Mouse (Mus musculus): Measurements from ENCODE around the gene Bax. TPM values are rescaled to one million over a fixed set of nuclear protein-coding genes. Genes with fewer than 3 reads are reported as not detected.

Bax gene
- polyA plus RNA-seq, 1 experiment from 2014 or later: 271 TPM

DNA sequence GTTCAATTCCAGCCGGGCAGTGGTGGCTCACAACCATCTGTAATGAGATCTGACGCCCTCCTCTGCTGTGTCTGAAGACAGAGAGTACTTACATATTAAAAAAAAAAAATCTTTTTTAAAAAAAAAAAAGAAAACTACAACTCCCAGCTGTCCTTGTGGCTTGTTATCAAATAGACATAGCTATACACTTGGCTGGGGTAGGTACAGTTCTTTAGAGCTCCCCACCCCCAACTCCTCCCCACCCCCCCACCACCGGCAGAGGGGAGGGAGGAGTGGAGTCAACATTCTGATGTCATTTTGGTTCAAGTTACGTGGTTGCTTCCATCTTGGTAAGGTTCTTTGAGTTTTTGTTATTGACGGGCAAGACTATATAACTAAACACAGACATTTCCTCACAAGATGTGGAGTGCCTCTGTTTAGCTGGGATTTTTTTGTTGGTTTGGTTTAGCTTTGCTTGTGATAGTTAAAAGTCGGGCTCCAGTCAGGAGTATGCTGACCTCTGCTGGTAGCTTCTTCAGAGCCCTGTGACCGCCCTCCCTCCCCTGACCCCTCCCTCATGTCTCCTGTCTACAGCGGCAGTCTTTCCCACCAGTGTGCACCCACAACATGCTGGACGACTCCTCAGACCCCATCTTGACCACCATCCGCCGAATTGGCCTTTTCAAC lies 19.2 kb downstream of the Bax start:
- Histone ChIP-seq H3K4me1 (replicated peaks) (no peaks in the 10 kb centered on the region), H3K9ac (no peak overlapping the region), H3K4me2 (no peak overlapping the region), H3K4me3 (no peak overlapping the region), H3K9me3 (no peaks in the 10 kb centered on the region), H3K36me3 (peaks cover 65% of the 10 kb centered on the region), H3K27ac (no peak overlapping the region), H3K27me3 (no peaks in the 10 kb centered on the region)
- WGBS: 33% methylated on average over 11 of the region's 11 CpGs
- ATAC-seq (ENCODE audit: low FRiP score): no peak

GRCm38 (mm10) chr7:45446589-45446988 lies 20.1 kb downstream of the Bax start:
- H3K4me2 ChIP-seq: no peak overlapping the region
- H3K36me3 ChIP-seq: peaks cover 64% of the 10 kb centered on the region
- no peaks in the 10 kb centered on the region for H3K4me1 ChIP-seq (replicated peaks)
- H3K9me3 ChIP-seq: no peaks in the 10 kb centered on the region
- no peak for ATAC-seq (ENCODE audit: low FRiP score)
- H3K27me3 ChIP-seq: no peaks in the 10 kb centered on the region
- no peak overlapping the region for H3K27ac ChIP-seq
- no peak overlapping the region for H3K9ac ChIP-seq
- H3K4me3 ChIP-seq: no peak overlapping the region

GRCm38 (mm10) chr7:45443526-45444420 lies 22.9 kb downstream of the Bax start:
- Histone ChIP-seq H3K4me3 (no peak overlapping the region), H3K4me2 (no peak overlapping the region), H3K36me3 (peaks cover 73% of the 10 kb centered on the region), H3K4me1 (replicated peaks) (no peaks in the 10 kb centered on the region), H3K27ac (no peak overlapping the region), H3K27me3 (no peaks in the 10 kb centered on the region), H3K9me3 (no peaks in the 10 kb centered on the region), H3K9ac (no peak overlapping the region)
- WGBS: 91% methylated on average over 22 of the region's 22 CpGs
- no peak for ATAC-seq (ENCODE audit: low FRiP score)

DNA sequence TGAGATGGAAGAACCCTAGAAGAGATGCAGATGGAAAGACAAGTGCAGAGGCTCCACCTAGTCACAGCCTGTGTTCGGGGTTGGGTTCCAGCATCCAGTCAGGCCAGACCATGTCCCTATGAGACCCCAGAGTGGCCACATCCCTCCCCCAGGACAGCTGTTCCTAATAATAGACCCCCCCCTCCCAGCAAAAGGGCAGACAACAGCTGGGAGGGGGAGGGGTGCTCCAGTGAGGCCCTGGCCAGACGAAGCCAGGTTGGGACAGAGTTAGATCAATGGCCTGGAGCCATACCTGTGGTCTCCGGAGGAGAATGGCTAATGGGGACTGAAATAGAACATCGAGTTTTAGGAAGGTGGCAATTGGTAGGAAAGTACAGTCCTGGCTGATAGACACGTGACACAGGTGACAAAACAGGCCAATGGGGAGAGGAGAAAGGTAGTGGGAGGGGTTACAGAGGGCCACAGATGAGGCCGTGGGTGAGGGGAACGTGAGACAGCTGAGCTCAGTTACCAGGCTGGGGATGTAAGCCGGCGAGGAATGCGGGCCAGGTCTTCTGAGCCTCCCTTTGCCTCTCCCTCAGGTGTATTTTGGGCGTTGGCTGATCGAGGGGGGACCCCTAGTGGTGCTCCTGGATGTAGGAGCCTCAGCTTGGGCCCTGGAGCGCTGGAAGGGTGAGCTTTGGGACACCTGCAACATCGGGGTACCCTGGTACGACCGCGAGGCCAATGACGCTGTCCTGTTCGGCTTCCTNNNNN lies 29.0 kb downstream of the Bax start, which contains the start of gene Ruvbl2:
Ruvbl2 (minus strand) TSS at position 576 of the 756 bp plus-strand sequence.
- Histone ChIP-seq H3K4me3 (peak within 1 kb of the TSS; percentile 7; the same call in 1 of the 2 replicates), H3K9ac (peak within 1 kb of the TSS; percentile 35; the same call in 1 of the 2 replicates), H3K4me2 (peak within 1 kb of the TSS; percentile 13; the same call in 1 of the 2 replicates), H3K4me1 (replicated peaks) (peaks cover 44% of the 10 kb centered on the region), H3K27me3 (no peaks in the 10 kb centered on the region), H3K9me3 (no peaks in the 10 kb centered on the region), H3K36me3 (peaks cover 30% of the 10 kb centered on the region), H3K27ac (no peak within 1 kb of the TSS)
- ATAC-seq (ENCODE audit: low FRiP score): no peak
- WGBS: 25% methylated on average over 19 of the region's 19 CpGs

- Histone ChIP-seq H3K9me3 (no peaks in the 10 kb centered on the region), H3K27me3 (no peaks in the 10 kb centered on the region), H3K4me1 (replicated peaks) (peaks cover 50% of the 10 kb centered on the region), H3K36me3 (peaks cover 24% of the 10 kb centered on the region), H3K4me2 (no peak overlapping the region), H3K4me3 (no peak overlapping the region), H3K27ac (no peak overlapping the region), H3K9ac (no peak overlapping the region)
- WGBS: 34% methylated on average over 6 of the region's 6 CpGs
- ATAC-seq (ENCODE audit: low FRiP score): no peak
These were observed 29.7 kb downstream of the Bax start for GRCm38 (mm10) chr7:45437046-45437445.

- Histone ChIP-seq H3K27ac (no peak overlapping the region), H3K9ac (0 out of 2 replicates have a peak overlapping the region, but pooled peaks have one; percentile 79), H3K4me1 (replicated peaks) (peaks cover 54% of the 10 kb centered on the region), H3K4me2 (peak overlapping the region; percentile 69; the same call in 1 of the 2 replicates), H3K9me3 (no peaks in the 10 kb centered on the region), H3K36me3 (peaks cover 26% of the 10 kb centered on the region), H3K27me3 (no peaks in the 10 kb centered on the region), H3K4me3 (no peak overlapping the region)
- 92% methylated on average over 5 of the region's 5 CpGs for WGBS
- ATAC-seq (ENCODE audit: low FRiP score): no peak
These were observed 30.3 kb downstream of the Bax start for GRCm38 (mm10) chr7:45436444-45436843.

DNA sequence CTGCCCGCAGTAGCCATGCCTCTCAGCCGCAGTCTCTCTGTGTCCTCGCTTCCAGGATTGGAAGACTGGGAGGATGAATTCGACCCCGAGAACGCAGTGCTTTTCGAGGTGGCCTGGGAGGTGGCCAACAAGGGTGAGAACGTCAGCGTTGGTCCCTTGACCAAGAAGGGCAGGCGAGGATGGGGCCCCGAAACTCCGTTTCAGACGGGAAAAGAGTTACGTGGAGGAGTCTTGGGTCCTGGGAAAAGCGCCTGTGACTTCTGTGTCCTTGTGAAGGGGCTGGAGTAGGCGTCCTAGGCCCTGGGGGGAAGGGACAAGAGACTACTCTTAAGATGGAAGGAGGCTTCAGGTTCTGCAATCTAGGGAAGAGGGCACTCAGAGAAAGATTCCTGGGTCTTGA lies 31.7 kb downstream of the Bax start:
- peak overlapping the region; percentile 56 for H3K27ac ChIP-seq
- peaks cover 56% of the 10 kb centered on the region for H3K4me1 ChIP-seq (replicated peaks)
- WGBS: 3% methylated on average over 16 of the region's 16 CpGs
- peak; percentile 26 for ATAC-seq (ENCODE audit: low FRiP score)
- no peaks in the 10 kb centered on the region for H3K27me3 ChIP-seq
- peak overlapping the region; percentile 69 for H3K4me2 ChIP-seq
- H3K36me3 ChIP-seq: peaks cover 29% of the 10 kb centered on the region
- H3K9me3 ChIP-seq: no peaks in the 10 kb centered on the region
- H3K9ac ChIP-seq: peak overlapping the region; percentile 79
- H3K4me3 ChIP-seq: peak overlapping the region; percentile 75

DNA sequence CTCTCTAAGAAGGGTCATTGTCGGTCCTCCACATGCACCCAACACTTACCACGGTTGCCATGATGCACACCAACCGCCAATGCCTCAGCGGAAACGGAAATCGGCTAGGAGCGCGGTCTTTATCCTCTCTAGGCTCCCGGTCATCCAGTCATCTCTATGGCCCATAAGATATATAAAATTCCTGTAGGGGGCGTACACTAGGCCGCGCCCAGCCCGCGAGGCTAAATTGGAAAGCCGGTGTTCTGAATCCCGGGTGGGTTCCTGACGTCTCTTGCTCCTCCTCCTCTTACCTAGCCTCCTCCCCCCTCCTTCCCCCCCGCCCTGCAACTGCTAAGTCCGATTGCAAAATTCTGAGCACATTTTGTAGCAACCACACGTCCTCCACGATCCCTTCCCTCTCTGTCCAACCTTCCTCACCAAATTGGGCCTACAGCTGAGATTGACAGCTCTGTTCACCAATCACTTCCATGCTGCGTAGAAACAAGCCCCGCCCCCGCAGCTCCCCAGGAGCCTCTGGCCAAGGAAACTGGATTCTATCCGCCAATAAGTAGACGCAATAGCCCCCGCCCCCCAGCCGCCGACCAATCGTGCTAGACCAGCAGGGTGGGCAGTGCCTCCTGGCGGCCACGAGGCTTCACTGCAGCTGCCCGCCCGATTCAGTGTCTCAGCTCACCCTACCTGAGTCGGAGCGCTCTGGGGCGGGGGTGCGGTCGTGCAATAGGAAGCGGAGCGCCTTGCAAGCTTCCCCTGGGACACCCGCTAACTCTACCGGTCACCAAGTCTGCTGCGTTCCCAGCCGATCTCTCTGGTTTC lies 32.3 kb downstream of the Bax start, which contains the start of gene Gys1:
Gys1 (plus strand) TSS at position 642 of the 813 bp plus-strand sequence.
- Histone ChIP-seq H3K27ac (peak within 1 kb of the TSS; percentile 90), H3K4me3 (peak within 1 kb of the TSS; percentile 75), H3K27me3 (no peaks in the 10 kb centered on the region), H3K9me3 (no peaks in the 10 kb centered on the region), H3K9ac (peak within 1 kb of the TSS; percentile 89), H3K4me2 (peak within 1 kb of the TSS; percentile 97), H3K4me1 (replicated peaks) (peaks cover 56% of the 10 kb centered on the region), H3K36me3 (peaks cover 29% of the 10 kb centered on the region)
- ATAC-seq (ENCODE audit: low FRiP score): peak; percentile 97
- under 1% methylated on average over 45 of the region's 45 CpGs for WGBS

- peak overlapping the region; percentile 90 for H3K27ac ChIP-seq
- no peaks in the 10 kb centered on the region for H3K9me3 ChIP-seq
- peaks cover 56% of the 10 kb centered on the region for H3K4me1 ChIP-seq (replicated peaks)
- peak overlapping the region; percentile 89 for H3K9ac ChIP-seq
- peaks cover 32% of the 10 kb centered on the region for H3K36me3 ChIP-seq
- peak overlapping the region; percentile 75 for H3K4me3 ChIP-seq
- WGBS: under 1% methylated on average over 7 of the region's 7 CpGs
- H3K4me2 ChIP-seq: peak overlapping the region; percentile 97
- no peak for ATAC-seq (ENCODE audit: low FRiP score)
- H3K27me3 ChIP-seq: no peaks in the 10 kb centered on the region
These were observed 32.9 kb downstream of the Bax start for GRCm38 (mm10) chr7:45433835-45434202.

- ATAC-seq (ENCODE audit: low FRiP score): no peak
- Histone ChIP-seq H3K4me3 (no peak overlapping the region), H3K36me3 (peaks cover 98% of the 10 kb centered on the region), H3K4me1 (replicated peaks) (0 out of 2 replicates have a peak, but pooled peaks cover 3% of the 10 kb centered on the region), H3K27ac (no peak overlapping the region), H3K9ac (no peak overlapping the region), H3K4me2 (no peak overlapping the region), H3K9me3 (no peaks in the 10 kb centered on the region), H3K27me3 (peaks cover 8% of the 10 kb centered on the region)
- 93% methylated on average over 8 of the region's 8 CpGs for WGBS
These were observed 40.1 kb downstream of the Bax start for GRCm38 (mm10) chr7:45426556-45426955.

DNA sequence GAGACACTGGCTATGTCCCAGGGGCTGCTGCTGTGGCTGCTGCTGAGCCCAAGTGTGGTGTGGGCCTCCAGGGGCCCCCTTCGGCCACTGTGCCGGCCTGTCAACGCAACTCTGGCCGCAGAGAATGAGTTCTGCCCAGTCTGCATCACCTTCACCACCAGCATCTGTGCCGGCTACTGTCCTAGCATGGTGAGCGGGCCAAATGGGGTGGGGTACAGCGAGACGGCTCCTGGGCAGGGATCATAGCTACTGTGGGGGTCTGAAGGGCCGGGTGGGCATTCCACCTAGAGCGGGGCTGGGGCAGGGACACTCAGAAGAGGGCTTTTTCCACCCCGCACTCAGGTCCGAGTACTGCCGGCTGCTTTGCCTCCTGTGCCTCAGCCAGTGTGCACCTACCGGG lies 45.5 kb downstream of the Bax start:
- peaks cover 62% of the 10 kb centered on the region for H3K27me3 ChIP-seq
- WGBS: 93% methylated on average over 14 of the region's 14 CpGs

More for the DNA sequence above, 45.5 kb downstream of the Bax start:
- Histone ChIP-seq H3K4me3 (no peak overlapping the region), H3K9me3 (no peaks in the 10 kb centered on the region), H3K9ac (no peak overlapping the region), H3K4me1 (replicated peaks) (peaks cover 3% of the 10 kb centered on the region; the same call in 1 of the 2 replicates), H3K36me3 (peaks cover 59% of the 10 kb centered on the region), H3K27ac (no peak overlapping the region), H3K4me2 (no peak overlapping the region)
- no peak for ATAC-seq (ENCODE audit: low FRiP score)
